ENCODE assay signal across 8 mouse cellular contexts in genomic region chr15:89123595-89123994, GRCm38 (mm10). TPM values are rescaled to one million over a fixed set of nuclear protein-coding genes. Genes with fewer than 3 reads are reported as not detected.
DNase-seq lines count a peak whose midpoint lies in the region; ATAC-seq and TF ChIP-seq lines count a peak whose summit lies in the region.

No protein-coding gene starts in this region.

- DNase-seq in cerebellum, adult 11-12 months = peak; percentile 76
- no peak for DNase-seq in cerebellum, adult 8-10 months
- DNase-seq in thymus, adult 2 months = peak; percentile 30
- DNase-seq in thymus, adult 18-20 months = no peak
- DNase-seq in liver, embryonic 11.5 days (ENCODE audit: low spot score) = peak; percentile 37
- peak; percentile 69 to 77 for DNase-seq in right cerebral cortex, adult 2 months (ENCODE audit: low spot score in 2 of 2)
- no peak for DNase-seq in ovary, postnatal 14 days (ENCODE audit: low spot score)

- peak overlapping the region; percentile 94 for H3K4me2 ChIP-seq in heart, embryonic 16.5 days (ENCODE audit: low read depth, low read length)
- peak overlapping the region; percentile 98 for H3K4me2 ChIP-seq in liver, embryonic 11.5 days

- no peak for TF ChIP-seq CTCF in thymus, adult 2 months (IDR thresholded peaks at IDR 0.05; ENCODE audit: borderline replicate concordance, control insufficient read depth, extremely low read depth, insufficient read depth, low read length, poor library complexity)

- H3K4me1 ChIP-seq in thymus, adult 2 months (replicated peaks; ENCODE audit: control insufficient read depth, insufficient read depth, low read length) = peaks cover 30% of the 10 kb centered on the region
- H3K4me1 ChIP-seq in heart, embryonic 16.5 days (ENCODE audit: control insufficient read depth, insufficient read depth, low read length) = peaks cover 40% of the 10 kb centered on the region
- H3K4me1 ChIP-seq in liver, embryonic 11.5 days (replicated peaks; ENCODE audit: control insufficient read depth, insufficient read depth, low read length) = peaks cover 32% of the 10 kb centered on the region

- peak overlapping the region; percentile 75 for H3K9ac ChIP-seq in heart, embryonic 16.5 days (ENCODE audit: low read length)
- H3K9ac ChIP-seq in liver, embryonic 11.5 days (ENCODE audit: low read depth, low read length) = peak overlapping the region; percentile 44

- H3K27me3 ChIP-seq in thymus, adult 2 months (ENCODE audit: control insufficient read depth, insufficient read depth, low read length) = no peaks in the 10 kb centered on the region
- no peaks in the 10 kb centered on the region for H3K27me3 ChIP-seq in heart, embryonic 16.5 days (ENCODE audit: control insufficient read depth, insufficient read depth, low read length)
- no peaks in the 10 kb centered on the region for H3K27me3 ChIP-seq in liver, embryonic 11.5 days (replicated peaks; ENCODE audit: control insufficient read depth, insufficient read depth, low read length)

- H3K36me3 ChIP-seq in thymus, adult 2 months (ENCODE audit: control insufficient read depth, insufficient read depth, low read length) = no peaks in the 10 kb centered on the region
- H3K36me3 ChIP-seq in heart, embryonic 16.5 days (ENCODE audit: control insufficient read depth, insufficient read depth) = peaks cover 6% of the 10 kb centered on the region; the same call in 1 of the 2 replicates
- H3K36me3 ChIP-seq in liver, embryonic 11.5 days (ENCODE audit: control insufficient read depth, insufficient read depth, low read length) = peaks cover 7% of the 10 kb centered on the region; the same call in 1 of the 2 replicates

- no peak overlapping the region for H3K27ac ChIP-seq in thymus, adult 2 months (ENCODE audit: control insufficient read depth, insufficient read depth, low read length)
- H3K27ac ChIP-seq in heart, embryonic 16.5 days (ENCODE audit: low read length) = peak overlapping the region; percentile 59
- H3K27ac ChIP-seq in liver, embryonic 11.5 days (ENCODE audit: low read depth, low read length) = 0 out of 2 replicates have a peak overlapping the region, but pooled peaks have one; percentile 34

- 82% methylated on average over 11 of the region's 11 CpGs for WGBS in thymus, adult 2 months
- WGBS in heart, embryonic 16.5 days = 29% methylated on average over 11 of the region's 11 CpGs
- WGBS in liver, embryonic 11.5 days = 34% methylated on average over 11 of the region's 11 CpGs

- no peaks in the 10 kb centered on the region for H3K9me3 ChIP-seq in heart, embryonic 16.5 days (replicated peaks; ENCODE audit: control insufficient read depth, low read length)
- H3K9me3 ChIP-seq in liver, embryonic 11.5 days (ENCODE audit: control insufficient read depth, low read length) = no peaks in the 10 kb centered on the region

- H3K4me3 ChIP-seq in thymus, adult 2 months (ENCODE audit: control insufficient read depth, insufficient read depth, low read length) = peak overlapping the region; percentile 76; the same call in 1 of the 2 replicates
- H3K4me3 ChIP-seq in heart, embryonic 16.5 days (ENCODE audit: low read length) = peak overlapping the region; percentile 69
- peak overlapping the region; percentile 75 for H3K4me3 ChIP-seq in liver, embryonic 11.5 days (ENCODE audit: low read depth, low read length)

- no peak for TF ChIP-seq POLR2A in thymus, adult 2 months (IDR thresholded peaks at IDR 0.05; ENCODE audit: control insufficient read depth, extremely low read depth, insufficient read depth, low read length, poor library complexity)

- ATAC-seq in heart, embryonic 16.5 days (replicated peaks; ENCODE audit: extremely low read depth, insufficient read depth, low FRiP score) = 0 out of 2 replicates have a peak, but pooled peaks have one; percentile 4
- ATAC-seq in liver, embryonic 11.5 days (replicated peaks; ENCODE audit: low FRiP score) = no peak

RNA-seq across cellular contexts. Expression of gene Tubgcp6, which starts 0.7 kb away (rescaled TPM):
- 97.4 and 98.9 TPM in 2 replicates for polyA plus RNA-seq in thymus, adult 2 months (2012; rRNA removed)
- 9.1 and 9.8 TPM in 2 replicates for polyA plus RNA-seq in heart, embryonic 16.5 days (2015; fragmentation: Nextera tagmentation; extraction: Ambion mirVana)
- polyA plus RNA-seq in liver, embryonic 11.5 days (2014; fragmentation: Nextera tagmentation; extraction: Ambion mirVana) = 18.4 and 21.8 TPM in 2 replicates

RNA-seq across cellular contexts. Expression of gene Hdac10, which starts 4.9 kb away (rescaled TPM):
- 82.9 and 94.4 TPM in 2 replicates for polyA plus RNA-seq in thymus, adult 2 months (2012; rRNA removed)
- 16.4 and 19.7 TPM in 2 replicates for polyA plus RNA-seq in heart, embryonic 16.5 days (2015; fragmentation: Nextera tagmentation; extraction: Ambion mirVana)
- 21.1 and 22.7 TPM in 2 replicates for polyA plus RNA-seq in liver, embryonic 11.5 days (2014; fragmentation: Nextera tagmentation; extraction: Ambion mirVana)

RNA-seq across cellular contexts. Expression of gene Mapk12, which starts 16.9 kb away (rescaled TPM):
- polyA plus RNA-seq in thymus, adult 2 months (2012; rRNA removed) = 2.9 and 3.1 TPM in 2 replicates
- polyA plus RNA-seq in heart, embryonic 16.5 days (2015; fragmentation: Nextera tagmentation; extraction: Ambion mirVana) = 17.7 and 18.4 TPM in 2 replicates
- 3.8 and 4.8 TPM in 2 replicates for polyA plus RNA-seq in liver, embryonic 11.5 days (2014; fragmentation: Nextera tagmentation; extraction: Ambion mirVana)

RNA-seq across cellular contexts. Expression of gene Mapk11, which starts 25.8 kb away (rescaled TPM):
- polyA plus RNA-seq in thymus, adult 2 months (2012; rRNA removed) = 27.3 and 28.6 TPM in 2 replicates
- polyA plus RNA-seq in heart, embryonic 16.5 days (2015; fragmentation: Nextera tagmentation; extraction: Ambion mirVana) = 3.6 and 4.1 TPM in 2 replicates
- polyA plus RNA-seq in liver, embryonic 11.5 days (2014; fragmentation: Nextera tagmentation; extraction: Ambion mirVana) = 3.3 and 4.4 TPM in 2 replicates

RNA-seq across cellular contexts. Expression of gene Selenoo, which starts 34.7 kb away (rescaled TPM):
- 62.4 and 70.5 TPM in 2 replicates for polyA plus RNA-seq in thymus, adult 2 months (2012; rRNA removed)
- polyA plus RNA-seq in heart, embryonic 16.5 days (2015; fragmentation: Nextera tagmentation; extraction: Ambion mirVana) = 11.0 and 14.0 TPM in 2 replicates
- polyA plus RNA-seq in liver, embryonic 11.5 days (2014; fragmentation: Nextera tagmentation; extraction: Ambion mirVana) = 12.6 and 16.3 TPM in 2 replicates

Comparison
In these comparisons a context has a peak if more than half of its experiments do, and no peak if none do; other contexts are left out.
1. DNase-seq: peak in cerebellum, adult 11-12 months (single experiment), thymus, adult 2 months (single experiment), liver, embryonic 11.5 days (single experiment) and right cerebral cortex, adult 2 months (2 of 2); none in cerebellum, adult 8-10 months (single experiment), thymus, adult 18-20 months (0 of 2) and ovary, postnatal 14 days (single experiment).
2. Peak in every context shown above with its lines, with median percentiles within 50 percentile points of each other: H3K4me3 ChIP-seq.